Mouse (Mus musculus) gastrocnemius, adult 2 months (tissue): ENCODE measurements around the gene Flt3. TPM values are rescaled to one million over a fixed set of nuclear protein-coding genes. Genes with fewer than 3 reads are reported as not detected.

Source experiments
- DNase-seq: peaks from one replicate; pipeline ENCODE4 v3.0.0; 2022
- H3K27ac ChIP-seq: fragments of 200-600 bp; 2 replicates; pipeline ENCODE4 v1.8.1; 2022; ENCODE audit warnings: mild to moderate bottlenecking
- H3K4me3 ChIP-seq: fragments of 200-600 bp; 2 replicates; pipeline ENCODE4 v1.8.1; 2022; ENCODE audit warnings: mild to moderate bottlenecking, moderate library complexity
- CTCF ChIP-seq: fragments of 200-600 bp; IDR thresholded peaks from 2 replicates; pipeline ENCODE4 v1.8.1; 2022; ENCODE audit warnings: antibody characterized with exemption, mild to moderate bottlenecking, moderate library complexity
- intact Hi-C: fragments of 180-260 bp; cut with DNase I; formaldehyde crosslinking; loops from one replicate; pipeline ENCODE4 v1.15.1; 2025
- total RNA-seq, 2 experiments: library from RNA; stranded (reverse); gene quantifications; 2 replicates each; pipeline ENCODE4 v1.2.3; 2021

The Flt3 gene
- total RNA-seq, 2 experiments from 2014 or later = not detected

DNA sequence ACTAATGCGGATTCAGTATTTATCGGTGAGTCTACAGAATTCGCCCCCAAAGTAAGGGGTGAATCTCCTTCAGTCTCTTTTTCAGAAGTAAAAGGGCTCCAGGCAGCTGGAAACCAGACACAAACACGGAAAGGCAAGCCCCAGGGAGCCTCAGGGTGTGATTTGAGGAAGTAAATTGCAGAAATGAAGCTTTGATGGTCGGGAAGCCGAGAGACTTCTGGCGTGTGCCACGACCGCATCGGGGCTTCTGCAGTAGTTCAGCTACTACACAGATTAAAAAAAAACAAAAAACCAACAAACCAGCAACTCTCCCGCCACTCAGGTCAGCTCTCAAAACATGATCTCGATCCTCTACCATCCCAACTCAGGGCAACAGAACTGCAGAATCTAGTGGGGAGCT is 37.2 kb downstream of the Flt3 start:
- Histone ChIP-seq H3K27ac (no peak overlapping the region), H3K4me3 (no peak overlapping the region)
- intact Hi-C loops = no loop called here
- DNase-seq = peak; percentile 18
- TF ChIP-seq CTCF = no peak

DNA sequence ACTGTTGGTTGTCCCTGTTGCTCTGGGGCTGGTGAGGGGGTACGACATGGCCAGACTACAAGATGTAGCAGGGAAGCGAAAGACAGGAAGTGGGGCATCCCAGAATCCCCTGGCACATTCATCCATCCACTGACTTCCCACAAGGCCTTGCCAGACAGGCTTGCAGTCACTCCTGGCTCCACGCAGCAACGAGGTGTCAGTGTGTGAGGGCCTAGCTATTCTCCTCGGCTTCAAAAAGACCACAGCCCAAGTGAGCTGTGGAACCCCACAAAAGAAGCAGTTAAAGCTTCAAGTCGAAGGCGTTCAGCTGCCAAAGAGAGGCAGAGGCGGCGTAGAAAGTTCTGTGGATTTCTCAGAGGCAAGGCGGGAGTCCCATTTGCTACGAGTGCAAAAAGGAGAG is 41.8 kb downstream of the Flt3 start:
- Histone ChIP-seq H3K27ac (no peak overlapping the region), H3K4me3 (no peak overlapping the region)
- intact Hi-C loops = no loop called here
- TF ChIP-seq CTCF = no peak
- no peak for DNase-seq

DNA sequence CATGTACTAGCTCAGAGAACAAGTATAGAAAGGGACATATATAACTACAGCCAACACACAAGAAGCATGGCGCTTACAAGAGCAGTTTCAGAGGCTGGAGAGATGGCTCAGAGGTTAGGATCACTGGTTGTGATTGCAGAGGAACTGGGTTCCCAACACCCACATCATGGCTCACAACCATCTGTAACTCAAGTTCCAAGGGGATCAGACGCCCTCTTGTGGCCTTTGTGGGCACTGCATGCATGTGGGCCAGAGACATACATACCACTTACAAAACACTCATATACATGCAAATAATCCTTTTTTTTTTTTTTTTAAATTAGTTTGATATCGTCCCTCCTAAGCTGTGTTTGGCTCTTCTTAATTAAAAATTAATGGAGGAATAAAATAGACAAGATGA is 42.8 kb downstream of the Flt3 start:
- H3K27ac ChIP-seq = no peak overlapping the region
- no peak overlapping the region for H3K4me3 ChIP-seq
- no peak for DNase-seq
- intact Hi-C loops = no loop called here
- TF ChIP-seq CTCF = peak; percentile 65

DNA sequence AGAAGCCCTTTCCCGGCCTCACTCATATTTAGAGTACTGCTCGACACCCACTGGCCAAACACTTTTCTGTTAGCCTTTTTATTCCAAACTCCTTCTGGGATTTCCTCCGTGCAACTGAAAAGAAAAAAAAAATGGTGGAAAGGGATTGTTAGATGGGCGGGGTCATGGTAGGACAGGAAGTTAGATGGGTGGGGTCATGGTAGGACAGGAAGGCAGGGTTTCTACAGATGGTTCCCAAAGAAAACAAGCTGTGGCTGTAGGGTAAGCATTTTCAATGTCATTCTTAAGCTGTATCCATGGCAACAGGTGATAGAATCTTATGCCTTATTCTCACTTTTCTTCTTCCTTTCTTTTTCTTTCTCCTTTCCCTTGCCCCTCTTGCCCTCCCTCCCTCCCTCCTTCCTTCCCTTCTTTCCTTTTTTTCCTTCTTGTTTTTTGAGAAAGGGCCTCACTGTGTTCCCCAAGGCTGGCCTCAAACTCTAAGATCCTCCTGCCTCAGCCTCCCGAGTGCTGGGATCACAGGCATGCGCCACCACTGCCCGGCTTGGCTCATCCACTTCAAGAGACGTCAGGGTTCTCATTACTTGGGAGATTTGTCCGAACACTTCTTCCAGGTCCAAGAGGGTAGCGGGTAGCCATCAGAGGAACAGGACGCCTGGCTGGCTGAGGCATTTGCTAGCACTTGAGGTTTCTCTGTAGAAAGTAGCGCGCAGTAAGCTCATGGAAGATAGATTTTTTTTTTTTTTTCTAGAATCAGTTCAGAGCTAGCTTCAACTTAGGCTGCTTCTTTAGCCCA is 43.8 kb downstream of the Flt3 start:
- H3K27ac ChIP-seq = no peak overlapping the region
- H3K4me3 ChIP-seq = no peak overlapping the region
- no peak for TF ChIP-seq CTCF
- DNase-seq = no peak
- intact Hi-C loops = no loop called here

DNA sequence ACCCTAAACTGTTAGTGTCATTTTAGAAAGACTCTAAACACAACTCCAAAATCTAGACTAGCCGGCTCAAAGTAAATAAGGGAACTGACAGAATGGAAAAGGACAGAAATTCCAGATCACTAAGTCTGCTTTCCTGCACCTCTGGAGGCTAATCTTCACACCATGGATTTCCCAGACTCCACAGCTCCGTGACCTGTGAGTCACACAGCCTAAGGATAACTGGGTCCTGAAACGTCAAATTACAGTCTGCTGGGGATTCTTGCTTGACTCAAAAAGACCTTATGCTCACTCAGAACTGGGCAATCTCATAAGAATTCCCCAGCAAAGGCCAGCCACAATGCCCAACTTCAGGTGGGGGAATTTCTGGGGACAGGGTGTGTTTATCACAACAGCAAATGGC is 44.5 kb downstream of the Flt3 start:
- no peak for TF ChIP-seq CTCF
- H3K27ac ChIP-seq = no peak overlapping the region
- H3K4me3 ChIP-seq = no peak overlapping the region
- no peak for DNase-seq
- intact Hi-C loops = no loop called here

DNA sequence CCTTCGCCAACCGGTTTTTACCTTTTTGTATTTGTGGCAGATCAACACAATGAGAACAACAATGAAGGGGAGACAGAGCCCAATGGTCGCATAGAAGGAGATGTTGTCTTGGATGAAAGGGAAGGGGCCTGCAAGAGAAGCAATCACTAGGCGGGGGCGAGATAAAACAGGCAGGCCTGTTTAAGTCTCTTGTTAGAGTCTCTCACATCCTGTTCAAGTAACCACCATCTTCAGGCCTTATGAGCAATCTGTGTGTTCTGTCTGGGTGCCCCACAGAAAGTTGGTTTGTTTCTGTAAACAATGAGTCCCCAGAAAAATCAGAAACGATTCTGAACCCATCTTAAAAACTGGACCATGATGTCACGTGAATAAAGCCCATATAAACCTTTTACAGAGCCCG is 45.3 kb downstream of the Flt3 start:
- H3K27ac ChIP-seq = no peak overlapping the region
- H3K4me3 ChIP-seq = no peak overlapping the region
- intact Hi-C loops = no loop called here
- no peak for DNase-seq
- no peak for TF ChIP-seq CTCF

DNA sequence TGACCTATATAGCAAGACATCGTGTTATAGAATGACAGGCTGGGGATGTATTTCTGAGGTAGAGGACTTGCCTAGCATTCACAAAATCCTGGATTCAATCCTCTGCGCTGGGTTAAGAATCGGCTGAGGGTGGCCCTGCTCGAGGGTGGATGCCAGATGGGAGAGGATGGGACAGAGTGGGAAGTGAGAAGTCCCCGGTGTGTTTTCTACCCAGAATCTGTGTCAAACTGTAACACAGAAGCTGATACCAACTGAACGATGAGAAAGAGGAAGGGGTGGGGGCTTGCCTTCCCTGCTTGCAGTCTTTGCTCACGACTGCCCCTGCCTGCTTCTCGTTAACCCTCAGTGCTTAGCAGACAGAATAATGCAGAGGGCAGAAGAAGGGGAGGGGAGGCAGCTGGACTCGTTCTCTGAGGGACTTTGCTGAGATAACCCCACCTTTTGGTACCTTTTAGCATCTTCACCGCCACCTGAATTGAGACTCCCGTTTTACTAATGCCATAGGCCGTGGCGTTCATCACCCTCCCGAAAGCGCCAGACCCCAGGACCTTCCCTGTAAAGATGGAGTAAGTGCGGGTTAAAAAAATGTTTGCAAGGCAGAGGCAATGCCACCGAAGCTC is 46.0 kb downstream of the Flt3 start:
- no peak for DNase-seq
- no peak overlapping the region for H3K27ac ChIP-seq
- intact Hi-C loops = no loop called here
- TF ChIP-seq CTCF = no peak
- H3K4me3 ChIP-seq = no peak overlapping the region

DNA sequence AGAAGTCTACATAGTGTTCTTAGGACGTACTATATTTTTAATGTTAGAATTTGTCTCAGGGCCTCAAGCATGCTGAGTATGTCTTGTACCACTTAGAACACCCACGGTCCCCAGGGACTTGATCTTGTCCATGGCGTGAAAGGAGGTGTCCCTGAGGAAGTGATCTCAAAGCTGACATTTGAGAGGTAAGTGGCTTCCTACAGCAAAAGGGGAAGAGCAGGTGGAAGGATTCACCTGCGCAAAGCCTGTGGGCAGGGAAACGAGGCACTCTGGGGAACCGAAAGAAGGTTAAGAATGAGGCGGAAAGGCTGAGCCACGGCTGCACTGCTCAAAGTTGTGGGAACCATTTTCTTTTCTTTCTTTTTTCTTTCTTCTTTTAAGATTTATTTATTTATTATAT is 48.4 kb downstream of the Flt3 start:
- TF ChIP-seq CTCF = no peak
- Histone ChIP-seq H3K4me3 (no peak overlapping the region), H3K27ac (no peak overlapping the region)
- intact Hi-C loops = no loop called here
- no peak for DNase-seq

DNA sequence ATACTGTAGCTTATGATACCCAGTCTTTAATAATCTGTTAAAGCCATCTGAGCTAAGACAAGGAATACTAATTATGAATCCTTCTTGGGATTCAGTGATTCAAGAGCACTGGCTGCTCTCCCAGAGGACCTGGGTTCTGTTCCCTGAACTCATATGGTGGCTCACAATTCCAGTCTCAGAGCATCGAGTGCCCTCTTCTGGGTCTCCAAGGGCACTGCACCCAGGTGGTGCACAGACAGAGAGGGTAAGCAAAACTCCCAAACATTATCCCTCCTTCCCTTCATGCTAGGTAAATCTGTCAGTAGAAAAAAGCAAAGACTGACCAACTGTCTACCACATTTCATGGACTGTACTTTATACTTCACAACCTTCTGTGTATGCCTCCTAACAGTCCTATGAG is 54.3 kb downstream of the Flt3 start:
- H3K4me3 ChIP-seq = no peak overlapping the region
- no peak for TF ChIP-seq CTCF
- intact Hi-C loops = no loop called here
- no peak overlapping the region for H3K27ac ChIP-seq
- DNase-seq = no peak

DNA sequence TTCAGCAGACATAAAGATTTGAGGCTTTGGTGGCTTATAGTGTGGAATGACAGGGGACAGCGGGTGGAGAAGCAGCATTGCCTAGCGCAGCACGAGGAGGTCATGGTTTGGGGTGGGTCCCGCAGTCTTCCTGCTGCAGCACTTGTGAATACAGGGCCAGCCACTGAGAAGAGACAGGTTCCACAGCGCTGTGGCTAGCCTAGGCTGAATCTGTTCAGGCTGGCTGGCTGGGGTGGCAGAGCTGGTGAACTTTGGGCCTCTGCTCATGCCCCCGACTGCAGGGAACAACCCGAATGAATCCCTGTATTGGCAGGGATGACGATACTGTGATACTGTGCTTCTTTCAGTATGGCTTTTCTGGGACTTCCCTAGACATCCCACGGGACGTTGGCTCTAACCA is 56.4 kb downstream of the Flt3 start:
- Histone ChIP-seq H3K27ac (no peak overlapping the region), H3K4me3 (no peak overlapping the region)
- intact Hi-C loops = no loop called here
- no peak for TF ChIP-seq CTCF
- no peak for DNase-seq

DNA sequence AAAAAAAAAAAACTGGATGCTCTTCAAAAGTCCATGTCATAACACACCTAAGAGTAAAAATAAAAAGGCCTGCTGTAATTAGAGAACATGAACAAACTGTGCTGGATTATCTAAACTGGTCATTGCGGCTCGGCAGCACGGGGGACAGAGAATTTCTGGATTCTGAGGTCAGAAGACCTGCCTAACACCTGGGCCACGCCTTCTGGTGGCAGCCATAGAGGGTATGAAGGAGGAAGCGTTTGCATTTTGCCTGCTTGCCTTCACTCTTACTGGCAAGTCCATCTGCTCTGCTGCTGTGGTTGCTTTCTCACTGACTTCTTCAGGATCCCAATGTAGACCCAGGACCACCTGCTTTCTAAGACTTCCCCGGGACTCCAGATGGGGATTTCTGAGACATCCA is 57.4 kb downstream of the Flt3 start:
- DNase-seq = no peak
- intact Hi-C loops = no loop called here
- H3K27ac ChIP-seq = no peak overlapping the region
- no peak overlapping the region for H3K4me3 ChIP-seq
- TF ChIP-seq CTCF = no peak

DNA sequence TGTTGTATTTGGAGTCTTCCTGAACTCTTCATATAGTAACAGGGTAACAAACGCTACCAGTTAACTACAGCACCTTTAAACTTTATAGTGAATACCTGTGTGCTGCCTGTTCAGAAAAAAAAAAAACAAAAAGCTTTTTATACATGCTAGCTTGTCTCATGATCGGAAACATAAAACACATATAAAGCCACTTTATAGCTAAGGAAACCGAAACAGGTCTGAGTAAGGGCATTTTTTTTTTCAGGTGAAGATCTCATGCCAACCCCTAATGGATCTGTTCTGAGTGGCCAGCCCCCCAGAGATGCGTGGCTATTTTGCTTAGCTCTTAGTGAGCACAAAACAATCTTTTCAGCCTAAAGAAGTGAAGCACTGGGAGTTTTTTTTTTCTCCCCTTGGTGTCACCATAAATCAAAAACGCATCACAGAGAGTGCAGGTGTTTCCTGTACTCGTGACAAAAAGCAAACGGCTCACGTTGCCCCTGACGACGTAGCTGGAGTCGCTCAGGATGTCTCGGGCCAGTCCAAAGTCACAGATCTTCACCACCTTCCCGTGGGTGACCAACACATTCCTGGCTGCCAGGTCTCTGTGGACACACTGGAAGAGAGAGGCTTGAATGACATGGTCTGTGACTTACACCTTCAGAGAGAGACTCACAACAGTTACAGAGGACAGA is 59.4 kb downstream of the Flt3 start:
- no peak for TF ChIP-seq CTCF
- Histone ChIP-seq H3K4me3 (no peak overlapping the region), H3K27ac (no peak overlapping the region)
- intact Hi-C loops = no loop called here
- no peak for DNase-seq

DNA sequence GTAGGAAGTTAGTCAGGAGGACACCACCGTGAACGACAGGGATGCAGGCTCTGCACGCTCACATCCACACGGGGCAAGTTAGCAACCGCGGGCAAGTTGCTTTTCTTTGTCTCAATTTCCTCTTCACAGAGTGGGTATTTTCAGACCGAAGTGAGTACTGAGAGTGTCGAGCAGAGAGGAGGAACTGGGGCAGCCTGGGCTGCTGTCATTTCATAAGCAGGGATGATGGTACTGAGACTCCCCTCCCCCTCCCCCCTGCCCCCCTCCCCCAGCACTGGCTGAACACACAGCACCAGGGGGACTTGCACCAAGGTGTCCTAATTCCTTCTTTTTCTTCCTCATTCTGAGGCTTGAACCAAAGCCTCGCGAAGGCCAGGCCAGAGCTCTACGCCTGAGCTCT is 60.7 kb downstream of the Flt3 start:
- no peak overlapping the region for H3K27ac ChIP-seq
- intact Hi-C loops = no loop called here
- DNase-seq = no peak
- H3K4me3 ChIP-seq = no peak overlapping the region
- TF ChIP-seq CTCF = no peak
